Mouse (Mus musculus) heart, postnatal 0 days (tissue): ENCODE measurements around the gene Camsap2. TPM values are rescaled to one million over a fixed set of nuclear protein-coding genes. Genes with fewer than 3 reads are reported as not detected.
A peak's percentile ranks its signal among the peaks of the same experiment; 100 is the strongest.

Experiments
- ATAC-seq: fragments of 200-750 bp; cut with Nextera tagmentation; 2 replicates; pipeline ENCODE4 v1.8.0; 2017; ENCODE audit warnings: low read depth, moderate number of reproducible peaks, moderate library complexity; ENCODE audit not compliant: insufficient read depth
- DNase-seq: peaks from one replicate; pipeline ENCODE4 v3.0.0-alpha.2; 2016; ENCODE audit warnings: low spot score
- H3K27ac ChIP-seq: fragments of 300-500 bp; sonication (generic); 2 replicates; pipeline ENCODE4 v1.5.1; 2014; ENCODE audit warnings: low read depth, mild to moderate bottlenecking
- H3K27me3 ChIP-seq: fragments of 300-500 bp; sonication (generic); 2 replicates; pipeline ENCODE4 v1.6.1; 2014; ENCODE audit warnings: low read length, mixed read lengths; ENCODE audit not compliant: control insufficient read depth, insufficient read depth
- H3K36me3 ChIP-seq: fragments of 300-500 bp; sonication (generic); replicated peaks from 2 replicates; pipeline ENCODE4 v1.6.1; 2014; ENCODE audit warnings: low read length, mixed read lengths; ENCODE audit not compliant: control insufficient read depth, insufficient read depth
- H3K4me1 ChIP-seq: fragments of 300-500 bp; sonication (generic); 2 replicates; pipeline ENCODE4 v1.6.1; 2014; ENCODE audit warnings: antibody characterized with exemption; ENCODE audit not compliant: control insufficient read depth, insufficient read depth
- H3K4me2 ChIP-seq: fragments of 300-500 bp; sonication (generic); 2 replicates; pipeline ENCODE4 v1.6.1; 2014; ENCODE audit warnings: low read depth, mild to moderate bottlenecking, low read length, moderate library complexity
- H3K4me3 ChIP-seq: fragments of 300-500 bp; sonication (generic); 2 replicates; pipeline ENCODE4 v1.5.1; 2014; ENCODE audit warnings: low read depth, low read length
- H3K9ac ChIP-seq: fragments of 300-500 bp; sonication (generic); replicated peaks from 2 replicates; pipeline ENCODE4 v1.6.1; 2014; ENCODE audit warnings: low read depth, low read length, mixed read lengths
- H3K9me3 ChIP-seq: fragments of 300-500 bp; sonication (generic); replicated peaks from 2 replicates; pipeline ENCODE4 v1.6.1; 2016; ENCODE audit warnings: low read length; ENCODE audit not compliant: control insufficient read depth
- CTCF ChIP-seq: IDR thresholded peaks from 2 replicates; pipeline ENCODE4 v1.5.1; 2016; ENCODE audit warnings: antibody characterized with exemption, control low read depth, low read depth
- EP300 ChIP-seq: IDR thresholded peaks from 2 replicates; pipeline ENCODE4 v1.6.1; 2016; ENCODE audit warnings: antibody characterized with exemption, low read depth
- WGBS: fragments of 180-500 bp; shearing (Covaris S2); extraction: QIAGEN DNeasy Blood & Tissue Kit; methylation state at CpG from one replicate; pipeline ENCODE4 v1.1.7; 2014; 5-methylcytosine and 5-hydroxymethylcytosine counted together
- polyA plus RNA-seq: library from polyadenylated mRNA; unstranded; fragments of >200 nt; fragmentation: Nextera tagmentation; extraction: Ambion mirVana; gene quantifications from 2 replicates; pipeline ENCODE4 v1.2.1, GENCODE M21; 2015
- total RNA-seq: library from RNA; depleted of rRNA; stranded (reverse); fragments of >200 nt; gene quantifications from 2 replicates; pipeline ENCODE4 v1.2.3, GENCODE M21; 2014; ENCODE audit warnings: low replicate concordance

Camsap2 gene
- total and polyA plus RNA-seq, 2 experiments from 2014 or later: 4.5 to 16.4 TPM

GRCm38 (mm10) chr1:136259543-136259892, 86.4 kb downstream of the Camsap2 start:
- no peak for DNase-seq
- Histone ChIP-seq H3K36me3 (no peaks in the 10 kb centered on the region), H3K4me1 (peaks cover 13% of the 10 kb centered on the region; the same call in 1 of the 2 replicates), H3K9me3 (no peaks in the 10 kb centered on the region), H3K27ac (no peak overlapping the region), H3K9ac (no peak overlapping the region), H3K4me3 (peak overlapping the region; percentile 51), H3K4me2 (peak overlapping the region; percentile 84), H3K27me3 (peaks cover 71% of the 10 kb centered on the region)
- WGBS: 5% methylated on average over 16 of the region's 16 CpGs
- TF ChIP-seq EP300: no peak
- TF ChIP-seq CTCF: no peak
- no peak for ATAC-seq

GRCm38 (mm10) chr1:136258495-136258894, 87.4 kb downstream of the Camsap2 start:
- no peak for ATAC-seq
- H3K27ac ChIP-seq: no peak overlapping the region
- TF ChIP-seq CTCF (no peak), EP300 (no peak)

DNA sequence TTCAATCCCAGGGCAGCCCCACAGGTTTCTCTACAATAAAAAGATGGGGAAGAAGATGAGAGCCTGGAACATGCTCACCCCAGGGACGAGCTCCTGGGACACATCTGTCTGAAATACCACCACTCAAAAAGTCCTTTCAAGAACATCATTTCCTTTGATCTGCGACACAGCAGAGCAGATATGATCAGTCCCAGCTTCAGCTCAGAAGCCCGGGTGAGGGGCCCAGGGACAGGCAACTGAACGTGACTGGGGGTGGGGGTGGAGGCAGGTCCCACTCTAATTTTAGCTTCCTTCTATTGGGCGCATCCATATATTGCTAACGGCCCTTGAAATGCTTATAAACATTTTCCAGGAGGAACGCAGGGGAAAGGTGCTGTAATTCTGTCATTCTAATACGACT, 90.2 kb downstream of the Camsap2 start:
- no peak overlapping the region for H3K27ac ChIP-seq

More at GRCm38 (mm10) chr1:136258495-136258894, 87.4 kb downstream of the Camsap2 start:
- Histone ChIP-seq H3K4me2 (no peak overlapping the region), H3K4me3 (no peak overlapping the region), H3K27me3 (peaks cover 71% of the 10 kb centered on the region), H3K36me3 (no peaks in the 10 kb centered on the region), H3K9ac (no peak overlapping the region), H3K4me1 (peaks cover 13% of the 10 kb centered on the region; the same call in 1 of the 2 replicates), H3K9me3 (no peaks in the 10 kb centered on the region)
- no peak for DNase-seq
- 77% methylated on average over 9 of the region's 9 CpGs for WGBS

GRCm38 (mm10) chr1:136255174-136255573, 90.7 kb downstream of the Camsap2 start:
- Histone ChIP-seq H3K27me3 (peaks cover 42% of the 10 kb centered on the region), H3K9ac (no peak overlapping the region), H3K9me3 (no peaks in the 10 kb centered on the region), H3K4me2 (no peak overlapping the region), H3K36me3 (no peaks in the 10 kb centered on the region), H3K4me3 (no peak overlapping the region), H3K27ac (no peak overlapping the region), H3K4me1 (peaks cover 7% of the 10 kb centered on the region; the same call in 1 of the 2 replicates)
- no peak for TF ChIP-seq CTCF
- no peak for TF ChIP-seq EP300
- WGBS: 33% methylated on average over 5 of the region's 6 CpGs
- DNase-seq (no peak), ATAC-seq (no peak)

More for the DNA sequence above, 90.2 kb downstream of the Camsap2 start:
- Histone ChIP-seq H3K4me1 (peaks cover 11% of the 10 kb centered on the region; the same call in 1 of the 2 replicates), H3K36me3 (no peaks in the 10 kb centered on the region), H3K4me3 (no peak overlapping the region), H3K4me2 (no peak overlapping the region), H3K9ac (no peak overlapping the region), H3K27me3 (peaks cover 47% of the 10 kb centered on the region), H3K9me3 (no peaks in the 10 kb centered on the region)
- TF ChIP-seq EP300 (no peak), CTCF (no peak)
- ATAC-seq: no peak
- no peak for DNase-seq
- WGBS: 28% methylated on average over 8 of the region's 8 CpGs

- H3K9me3 ChIP-seq: no peaks in the 10 kb centered on the region
- H3K36me3 ChIP-seq: no peaks in the 10 kb centered on the region
- peaks cover 36% of the 10 kb centered on the region for H3K27me3 ChIP-seq
- no peak overlapping the region for H3K9ac ChIP-seq
- no peak overlapping the region for H3K27ac ChIP-seq
- no peak overlapping the region for H3K4me2 ChIP-seq
- no peak for DNase-seq
- WGBS: 78% methylated on average over 10 of the region's 10 CpGs
- no peak overlapping the region for H3K4me3 ChIP-seq
- TF ChIP-seq EP300: no peak
- no peak for TF ChIP-seq CTCF
- no peak for ATAC-seq
- 0 out of 2 replicates have a peak, but pooled peaks cover under 1% of the 10 kb centered on the region for H3K4me1 ChIP-seq
Observed at GRCm38 (mm10) chr1:136254503-136255065, 91.3 kb downstream of the Camsap2 start.

DNA sequence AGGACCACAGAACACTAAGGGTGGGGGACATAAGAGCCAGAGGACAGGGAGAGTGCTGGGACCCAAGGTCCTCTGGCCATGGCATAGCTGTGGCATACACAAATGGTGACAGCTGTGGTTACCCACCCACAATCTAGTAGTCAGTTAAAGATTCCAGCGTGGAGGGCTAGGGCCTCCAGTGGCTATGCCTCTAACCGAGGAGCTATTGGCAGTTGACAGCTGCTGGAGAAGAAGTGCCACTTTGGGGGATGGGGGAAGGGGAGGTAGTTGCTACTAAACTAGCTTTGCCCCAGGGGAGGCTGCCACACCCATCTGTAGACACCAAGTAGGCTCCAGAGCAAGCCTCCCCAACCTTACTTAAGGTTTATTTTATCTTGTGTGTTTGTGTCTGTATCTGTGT, 92.4 kb downstream of the Camsap2 start:
- H3K4me2 ChIP-seq: no peak overlapping the region
- H3K4me1 ChIP-seq: no peaks in the 10 kb centered on the region
- H3K9ac ChIP-seq: no peak overlapping the region
- no peaks in the 10 kb centered on the region for H3K36me3 ChIP-seq
- 24% methylated on average over 2 of the region's 2 CpGs for WGBS
- TF ChIP-seq CTCF (no peak), EP300 (no peak)
- no peak for ATAC-seq
- H3K4me3 ChIP-seq: no peak overlapping the region
- peaks cover 25% of the 10 kb centered on the region for H3K27me3 ChIP-seq
- no peak overlapping the region for H3K27ac ChIP-seq
- H3K9me3 ChIP-seq: no peaks in the 10 kb centered on the region
- DNase-seq: no peak
